Mouse (Mus musculus) liver, adult 2 months (tissue): ENCODE measurements around the gene Arhgap5. TPM values are rescaled to one million over a fixed set of nuclear protein-coding genes. Genes with fewer than 3 reads are reported as not detected.

Experiments used
- DNase-seq: peaks from one replicate; pipeline ENCODE4 v3.0.0-alpha.2; 2011; ENCODE audit warnings: low read depth, low spot score; ENCODE audit errors: extremely low read depth
- H3K27ac ChIP-seq: fragments of 200-500 bp; replicated peaks from 2 replicates; pipeline ENCODE4 v1.5.1; 2012; ENCODE audit warnings: low read depth, mild to moderate bottlenecking, control low read depth, inconsistent platforms, low read length; ENCODE audit not compliant: insufficient read depth
- H3K27me3 ChIP-seq: fragments of 200-500 bp; 2 replicates; pipeline ENCODE4 v1.6.1; 2012; ENCODE audit warnings: mild to moderate bottlenecking, moderate library complexity, low read length, inconsistent platforms; ENCODE audit not compliant: control insufficient read depth, insufficient read depth
- H3K36me3 ChIP-seq: fragments of 200-500 bp; 2 replicates; pipeline ENCODE4 v1.6.1; 2012; ENCODE audit warnings: low read length, inconsistent platforms; ENCODE audit not compliant: control insufficient read depth, insufficient read depth
- H3K4me1 ChIP-seq: fragments of 200-500 bp; 2 replicates; pipeline ENCODE4 v1.6.1; 2011; ENCODE audit warnings: low read length; ENCODE audit not compliant: control insufficient read depth, insufficient read depth
- H3K4me3 ChIP-seq: fragments of 200-500 bp; 2 replicates; pipeline ENCODE4 v1.5.1; 2011; ENCODE audit warnings: low read depth, mild to moderate bottlenecking, control low read depth, low read length, moderate library complexity; ENCODE audit not compliant: insufficient read depth
- H3K79me2 ChIP-seq: fragments of 200-500 bp; 2 replicates; pipeline ENCODE4 v1.6.1; 2012; ENCODE audit warnings: inconsistent platforms, mild to moderate bottlenecking, low read length, moderate library complexity; ENCODE audit not compliant: control insufficient read depth, insufficient read depth
- H3K9ac ChIP-seq: fragments of 200-500 bp; 2 replicates; pipeline ENCODE4 v1.6.1; 2012; ENCODE audit warnings: low read depth, mild to moderate bottlenecking, control low read depth, inconsistent platforms, low read length
- CTCF ChIP-seq: fragments of 200-500 bp; IDR thresholded peaks from 2 replicates; pipeline ENCODE4 v1.5.1; 2011; ENCODE audit warnings: low read depth, low read length, control low read depth
- POLR2A ChIP-seq: fragments of 200-500 bp; IDR thresholded peaks from 2 replicates; pipeline ENCODE4 v1.6.1; 2011; ENCODE audit warnings: low read length, control low read depth; ENCODE audit not compliant: insufficient read depth; ENCODE audit errors: extremely low read depth
- WGBS: fragments of 180-500 bp; shearing (Covaris S2); methylation state at CpG from one replicate; pipeline ENCODE4 v1.1.7; 2018; 5-methylcytosine and 5-hydroxymethylcytosine counted together
- polyA plus RNA-seq: library from polyadenylated mRNA; depleted of rRNA; stranded (reverse); fragments of >200 nt; gene quantifications from 2 replicates; pipeline ENCODE4 v1.2.3, GENCODE M21; 2012
- total RNA-seq: library from RNA; depleted of rRNA; stranded (reverse); fragments of >200 nt; gene quantifications from 2 replicates; pipeline ENCODE4 v1.2.3, GENCODE M21; 2014

Gene Arhgap5
- total and polyA plus RNA-seq, 2 experiments: 3.5 to 92.7 TPM

DNA sequence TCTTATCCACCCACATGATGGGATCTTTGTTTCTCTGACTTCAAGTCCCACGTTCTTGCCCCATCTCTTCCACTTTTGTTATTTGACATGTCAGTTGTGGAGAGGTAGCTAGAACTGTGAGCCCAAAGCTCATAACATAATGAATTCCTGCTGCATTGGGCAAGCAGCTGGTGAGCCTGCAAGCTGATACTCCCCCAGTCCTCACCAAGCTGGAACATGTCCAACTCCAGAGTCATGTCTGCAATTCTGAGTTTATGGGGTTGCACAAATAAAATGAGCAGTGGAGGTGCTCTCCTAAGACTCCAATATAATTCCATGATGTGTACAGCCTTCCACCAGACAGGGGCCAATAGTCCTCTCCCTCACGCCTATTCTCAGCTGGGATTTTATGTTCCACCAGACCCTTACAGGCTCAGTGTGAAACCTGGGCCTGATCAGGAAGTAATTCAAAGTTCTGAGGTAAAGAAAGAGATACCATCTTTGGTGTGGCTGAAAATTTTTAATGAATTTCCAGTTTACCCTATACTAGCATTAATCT lies 83.8 kb downstream of the Arhgap5 start:
- no peaks in the 10 kb centered on the region for H3K27me3 ChIP-seq
- no peaks in the 10 kb centered on the region for H3K79me2 ChIP-seq
- DNase-seq: no peak
- WGBS: 86% methylated on average over 2 of the region's 2 CpGs
- H3K27ac ChIP-seq: no peak overlapping the region
- H3K4me1 ChIP-seq: no peaks in the 10 kb centered on the region
- TF ChIP-seq CTCF (no peak), POLR2A (no peak)
- H3K9ac ChIP-seq: no peak overlapping the region
- H3K4me3 ChIP-seq: no peak overlapping the region
- H3K36me3 ChIP-seq: no peaks in the 10 kb centered on the region

DNA sequence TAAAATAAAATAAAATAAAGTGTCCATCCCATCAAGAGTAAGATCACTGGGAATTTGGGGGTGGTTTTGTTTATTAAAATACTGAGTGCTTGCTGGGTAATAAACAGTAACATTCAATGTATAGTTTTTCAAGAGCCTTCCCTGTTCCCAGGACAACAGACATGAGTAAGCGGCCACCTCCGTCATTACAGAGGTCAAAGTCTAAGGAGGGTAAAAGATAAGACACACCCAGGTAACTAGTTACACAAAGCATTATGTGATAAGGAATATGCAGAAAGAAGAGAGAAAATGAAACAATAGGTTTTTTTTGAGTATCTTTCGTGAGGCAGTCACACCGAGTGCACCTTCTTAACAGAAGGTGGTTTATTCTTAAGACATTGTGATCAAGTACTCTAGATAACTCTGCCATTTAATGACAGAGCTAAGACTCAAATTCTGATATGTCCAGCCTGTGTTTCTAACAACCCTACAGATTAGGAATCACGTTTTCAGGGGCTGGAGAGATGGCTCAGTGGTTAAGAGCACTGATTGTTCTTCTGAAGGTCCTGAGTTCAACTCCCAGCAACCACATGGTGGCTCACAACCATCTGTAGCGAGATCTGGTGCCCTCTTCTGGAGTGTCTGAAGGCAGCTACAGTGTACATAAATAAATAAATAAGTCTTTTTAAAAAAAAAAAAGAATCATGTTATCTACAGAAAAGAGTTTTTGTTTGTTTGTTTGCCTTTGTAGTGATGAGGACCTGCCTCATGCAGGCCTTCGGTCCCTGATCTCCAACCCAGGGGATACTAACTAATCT lies 91.8 kb downstream of the Arhgap5 start:
- 88% methylated on average over 7 of the region's 7 CpGs for WGBS
- TF ChIP-seq POLR2A (no peak), CTCF (no peak)
- Histone ChIP-seq H3K79me2 (no peaks in the 10 kb centered on the region), H3K27ac (no peak overlapping the region), H3K9ac (no peak overlapping the region), H3K4me1 (peaks cover 1% of the 10 kb centered on the region; the same call in 1 of the 2 replicates), H3K27me3 (no peaks in the 10 kb centered on the region), H3K4me3 (no peak overlapping the region), H3K36me3 (no peaks in the 10 kb centered on the region)
- DNase-seq: no peak

- Histone ChIP-seq H3K79me2 (no peaks in the 10 kb centered on the region), H3K4me3 (peak overlapping the region; percentile 75; the same call in 1 of the 2 replicates), H3K27me3 (no peaks in the 10 kb centered on the region), H3K9ac (no peak overlapping the region), H3K27ac (peak overlapping the region; percentile 88), H3K36me3 (no peaks in the 10 kb centered on the region), H3K4me1 (peaks cover 4% of the 10 kb centered on the region; the same call in 1 of the 2 replicates)
- 12% methylated on average over 2 of the region's 2 CpGs for WGBS
- DNase-seq: peak; percentile 56
- no peak for TF ChIP-seq POLR2A
- no peak for TF ChIP-seq CTCF
Measured at GRCm38 (mm10) chr12:52602471-52602870, 98.7 kb downstream of the Arhgap5 start.

GRCm38 (mm10) chr12:52602883-52603694 lies 99.3 kb downstream of the Arhgap5 start:
- peak overlapping the region; percentile 75 for H3K4me3 ChIP-seq
- peak; percentile 87 for DNase-seq
- peak overlapping the region; percentile 88 for H3K27ac ChIP-seq
- H3K9ac ChIP-seq: peak overlapping the region; percentile 78
- H3K79me2 ChIP-seq: no peaks in the 10 kb centered on the region
- H3K27me3 ChIP-seq: no peaks in the 10 kb centered on the region
- H3K36me3 ChIP-seq: no peaks in the 10 kb centered on the region
- TF ChIP-seq POLR2A (peak; percentile 50; the same call in 1 of the 2 replicates), CTCF (no peak)
- H3K4me1 ChIP-seq: peaks cover 4% of the 10 kb centered on the region; the same call in 1 of the 2 replicates
- WGBS: under 1% methylated on average over 35 of the region's 35 CpGs

- Histone ChIP-seq H3K27me3 (no peaks in the 10 kb centered on the region), H3K36me3 (no peaks in the 10 kb centered on the region), H3K9ac (peak overlapping the region; percentile 78), H3K4me1 (peaks cover 4% of the 10 kb centered on the region; the same call in 1 of the 2 replicates), H3K79me2 (no peaks in the 10 kb centered on the region), H3K27ac (peak overlapping the region; percentile 94), H3K4me3 (peak overlapping the region; percentile 75)
- TF ChIP-seq CTCF (no peak), POLR2A (no peak)
- DNase-seq: peak; percentile 92
- under 1% methylated on average over 21 of the region's 21 CpGs for WGBS
Measured at GRCm38 (mm10) chr12:52603695-52604255, 100.0 kb downstream of the Arhgap5 start.
